ENCODE assay signal across 33 mouse cellular contexts in the genomic region with DNA sequence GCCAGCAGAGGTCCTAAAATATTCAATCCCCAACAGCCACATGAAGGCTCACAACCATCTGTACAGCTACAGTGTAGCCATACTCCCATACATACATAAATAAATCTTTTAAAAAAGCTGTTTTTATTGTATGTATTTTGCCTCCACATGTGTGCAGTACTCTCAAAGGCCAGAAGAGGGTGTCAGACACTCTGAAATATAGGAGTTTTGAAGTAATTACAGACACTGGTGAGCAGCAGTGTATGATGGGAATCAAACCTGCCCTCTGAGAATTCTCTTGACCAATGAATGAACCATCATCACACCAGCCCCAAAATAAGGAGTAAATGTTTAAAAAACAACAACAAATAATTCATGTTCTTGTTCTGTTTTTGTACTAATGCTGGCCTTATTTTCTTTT. TPM values are rescaled to one million over a fixed set of nuclear protein-coding genes. Genes with fewer than 3 reads are reported as not detected.
DNase-seq lines count a peak whose midpoint lies in the region; ATAC-seq and TF ChIP-seq lines count a peak whose summit lies in the region.
"Had no signal": no experiment of that assay in that cellular context is flagged by ENCODE, and none has a peak within 500 bp of the region (broad histone marks: within the 10 kb centered on the region; RNA-seq: fewer than 3 reads in every experiment).

No protein-coding gene starts in this region.

- no peak overlapping the region for H3K27ac ChIP-seq in forebrain, postnatal 0 days (ENCODE audit: low read depth, low read length)
- H3K27ac ChIP-seq in forebrain, embryonic 13.5 days = no peak overlapping the region
- H3K27ac ChIP-seq in layer of hippocampus, adult 2 months = no peak overlapping the region
- no peak overlapping the region for H3K27ac ChIP-seq in midbrain, postnatal 0 days (ENCODE audit: low read depth, low read length)
- H3K27ac ChIP-seq in midbrain, embryonic 14.5 days (replicated peaks; ENCODE audit: low read depth, low read length) = no peak overlapping the region
- no peak overlapping the region for H3K27ac ChIP-seq in stomach, postnatal 0 days (replicated peaks)
- H3K27ac ChIP-seq: forebrain, embryonic 10.5 days; limb, embryonic 15.5 days; liver, embryonic 15.5 days; midbrain, embryonic 13.5 days; neural tube, embryonic 13.5 days; stomach, embryonic 15.5 days had no signal

- 0 out of 2 replicates have a peak, but pooled peaks cover 11% of the 10 kb centered on the region for H3K4me1 ChIP-seq in forebrain, postnatal 0 days (ENCODE audit: insufficient read depth)
- peaks cover 16% of the 10 kb centered on the region for H3K4me1 ChIP-seq in forebrain, embryonic 13.5 days
- peaks cover 10% of the 10 kb centered on the region; the same call in 1 of the 2 replicates for H3K4me1 ChIP-seq in midbrain, postnatal 0 days (ENCODE audit: insufficient read depth, low read length)
- peaks cover 13% of the 10 kb centered on the region for H3K4me1 ChIP-seq in midbrain, embryonic 14.5 days (ENCODE audit: control insufficient read depth, insufficient read depth, low read length)
- H3K4me1 ChIP-seq in stomach, postnatal 0 days (replicated peaks; ENCODE audit: control insufficient read depth, insufficient read depth) = peaks cover 6% of the 10 kb centered on the region; the same call in 1 of the 2 replicates

- no peaks in the 10 kb centered on the region for H3K27me3 ChIP-seq in forebrain, postnatal 0 days (ENCODE audit: insufficient read depth, low read length)
- H3K27me3 ChIP-seq in forebrain, embryonic 13.5 days = no peaks in the 10 kb centered on the region
- H3K27me3 ChIP-seq in midbrain, postnatal 0 days (ENCODE audit: insufficient read depth, low read length) = no peaks in the 10 kb centered on the region
- H3K27me3 ChIP-seq in midbrain, embryonic 14.5 days (ENCODE audit: control insufficient read depth, insufficient read depth, low read length) = no peaks in the 10 kb centered on the region
- H3K27me3 ChIP-seq in stomach, postnatal 0 days (ENCODE audit: control insufficient read depth, insufficient read depth, low read length) = no peaks in the 10 kb centered on the region
- H3K27me3 ChIP-seq: heart, embryonic 12.5 days; limb, embryonic 15.5 days; liver, embryonic 15.5 days; midbrain, embryonic 13.5 days; neural tube, embryonic 13.5 days; stomach, embryonic 15.5 days had no signal

- H3K4me2 ChIP-seq in forebrain, postnatal 0 days (ENCODE audit: low read depth) = no peak overlapping the region
- H3K4me2 ChIP-seq in forebrain, embryonic 13.5 days = no peak overlapping the region
- no peak overlapping the region for H3K4me2 ChIP-seq in midbrain, postnatal 0 days (ENCODE audit: low read depth, low read length, poor library complexity, severe bottlenecking)
- no peak overlapping the region for H3K4me2 ChIP-seq in midbrain, embryonic 14.5 days (ENCODE audit: low read length)
- H3K4me2 ChIP-seq in stomach, postnatal 0 days (replicated peaks; ENCODE audit: low read depth) = no peak overlapping the region
- H3K4me2 ChIP-seq: heart, embryonic 12.5 days; limb, embryonic 15.5 days; liver, embryonic 15.5 days; midbrain, embryonic 13.5 days; neural tube, embryonic 13.5 days; stomach, embryonic 15.5 days had no signal

- TF ChIP-seq EP300 in stomach, postnatal 0 days (optimal IDR thresholded peaks at IDR 0.05) = no peak

- no peak overlapping the region for H3K4me3 ChIP-seq in forebrain, postnatal 0 days (ENCODE audit: low read depth, low read length)
- no peak overlapping the region for H3K4me3 ChIP-seq in forebrain, embryonic 13.5 days
- no peak overlapping the region for H3K4me3 ChIP-seq in layer of hippocampus, adult 2 months
- H3K4me3 ChIP-seq in midbrain, postnatal 0 days (ENCODE audit: low read depth, low read length) = no peak overlapping the region
- no peak overlapping the region for H3K4me3 ChIP-seq in midbrain, embryonic 14.5 days (replicated peaks; ENCODE audit: low read depth, low read length)
- H3K4me3 ChIP-seq in stomach, postnatal 0 days (ENCODE audit: low read depth, low read length) = no peak overlapping the region
- H3K4me3 ChIP-seq: forebrain, embryonic 10.5 days; heart, embryonic 12.5 days; limb, embryonic 15.5 days; liver, embryonic 15.5 days; midbrain, embryonic 13.5 days; myocyte; neural tube, embryonic 13.5 days; stomach, embryonic 15.5 days had no signal

- H3K36me3 ChIP-seq in forebrain, postnatal 0 days (ENCODE audit: insufficient read depth) = peaks cover 53% of the 10 kb centered on the region
- peaks cover 63% of the 10 kb centered on the region for H3K36me3 ChIP-seq in forebrain, embryonic 13.5 days (ENCODE audit: poor library complexity, severe bottlenecking)
- H3K36me3 ChIP-seq in midbrain, postnatal 0 days (ENCODE audit: insufficient read depth, low read length) = peaks cover 22% of the 10 kb centered on the region
- peaks cover 50% of the 10 kb centered on the region for H3K36me3 ChIP-seq in midbrain, embryonic 14.5 days (ENCODE audit: control insufficient read depth, insufficient read depth, low read length)
- peaks cover 17% of the 10 kb centered on the region for H3K36me3 ChIP-seq in stomach, postnatal 0 days (ENCODE audit: control insufficient read depth, insufficient read depth, low read length)

- no peak for DNase-seq in forebrain, postnatal 0 days
- no peak for DNase-seq in layer of hippocampus, adult 2 months (ENCODE audit: low spot score in 2 of 2)
- no peak for DNase-seq in layer of hippocampus, adult 18-20 months (ENCODE audit: low spot score in 2 of 2)
- DNase-seq in midbrain, postnatal 0 days (ENCODE audit: low spot score) = peak; percentile 44
- DNase-seq in midbrain, embryonic 14.5 days = no peak
- DNase-seq in stomach, postnatal 0 days (ENCODE audit: low spot score) = no peak
- DNase-seq in kidney, postnatal 25 days = no peak
- DNase-seq: adrenal gland, postnatal 25 days; cerebellum, adult 9-10 months; heart, adult 11 months; heart, postnatal 10 days; kidney, adult 8-10 months; kidney, postnatal 36 days; layer of hippocampus, adult 9-11 months; left cerebral cortex, postnatal 4 days; lung, postnatal 10 days; right cerebral cortex, adult 18-20 months; thymus, adult 18-20 months; thymus, postnatal 36 days had no signal

- H3K9ac ChIP-seq in forebrain, postnatal 0 days = no peak overlapping the region
- H3K9ac ChIP-seq in forebrain, embryonic 13.5 days = no peak overlapping the region
- no peak overlapping the region for H3K9ac ChIP-seq in midbrain, postnatal 0 days (replicated peaks; ENCODE audit: low read length, poor library complexity, severe bottlenecking)
- H3K9ac ChIP-seq in midbrain, embryonic 14.5 days (replicated peaks; ENCODE audit: low read length) = no peak overlapping the region
- H3K9ac ChIP-seq in stomach, postnatal 0 days (ENCODE audit: low read length) = no peak overlapping the region
- H3K9ac ChIP-seq: heart, embryonic 12.5 days; limb, embryonic 15.5 days; liver, embryonic 15.5 days; midbrain, embryonic 13.5 days; neural tube, embryonic 13.5 days; stomach, embryonic 15.5 days had no signal

- ATAC-seq in forebrain, postnatal 0 days = no peak
- ATAC-seq in forebrain, embryonic 13.5 days = no peak
- ATAC-seq in midbrain, postnatal 0 days (ENCODE audit: low FRiP score) = no peak
- ATAC-seq in midbrain, embryonic 14.5 days (ENCODE audit: low FRiP score, low TSS enrichment) = no peak
- no peak for ATAC-seq in stomach, postnatal 0 days (ENCODE audit: low FRiP score, low TSS enrichment)
- ATAC-seq: inflammation-experienced regulatory T-cells, adult 6 months; midbrain, embryonic 13.5 days had no signal

- TF ChIP-seq CTCF in forebrain, postnatal 0 days (IDR thresholded peaks at IDR 0.05; ENCODE audit: low read depth) = peak; percentile 33
- TF ChIP-seq CTCF in layer of hippocampus, adult 2 months (conservative IDR thresholded peaks at IDR 0.05) = peak; percentile 55
- TF ChIP-seq CTCF in midbrain, postnatal 0 days (IDR thresholded peaks at IDR 0.05) = peak; percentile 61
- TF ChIP-seq CTCF in stomach, postnatal 0 days (IDR thresholded peaks at IDR 0.05; ENCODE audit: low read depth) = peak; percentile 59

- H3K9me3 ChIP-seq in forebrain, postnatal 0 days (ENCODE audit: low read length) = no peaks in the 10 kb centered on the region
- no peaks in the 10 kb centered on the region for H3K9me3 ChIP-seq in forebrain, embryonic 13.5 days (replicated peaks)
- H3K9me3 ChIP-seq in midbrain, postnatal 0 days (ENCODE audit: low read length) = no peaks in the 10 kb centered on the region
- H3K9me3 ChIP-seq in midbrain, embryonic 14.5 days (ENCODE audit: control insufficient read depth, low read length) = no peaks in the 10 kb centered on the region
- H3K9me3 ChIP-seq in stomach, postnatal 0 days (ENCODE audit: control insufficient read depth, low read length) = no peaks in the 10 kb centered on the region
- H3K9me3 ChIP-seq: forebrain, embryonic 10.5 days; heart, embryonic 12.5 days; limb, embryonic 15.5 days; liver, embryonic 15.5 days; midbrain, embryonic 13.5 days; neural tube, embryonic 13.5 days; stomach, embryonic 15.5 days had no signal

RNA-seq across cellular contexts. Expression of a gene that starts 4.7 kb away (rescaled TPM):
- total RNA-seq in forebrain, postnatal 0 days (2014; rRNA removed) = 15.2 and 15.5 TPM in 2 replicates
- 7.8 and 11.8 TPM in 2 replicates for polyA plus RNA-seq in forebrain, postnatal 0 days (2015; fragmentation: Nextera tagmentation; extraction: Ambion mirVana)
- polyA plus RNA-seq in forebrain, embryonic 13.5 days (2015; fragmentation: Nextera tagmentation; extraction: Ambion mirVana) = 18.0 and 20.1 TPM in 2 replicates
- total RNA-seq in layer of hippocampus, adult 2 months (2021) = 10 to 100 TPM; 20.1 to 20.6 TPM
- total RNA-seq in layer of hippocampus, adult 18-20 months (2021) = 10 to 100 TPM; 18.6 to 23.2 TPM
- total RNA-seq in midbrain, postnatal 0 days (2014; rRNA removed) = 11.8 and 16.0 TPM in 2 replicates
- polyA plus RNA-seq in midbrain, postnatal 0 days (2015; fragmentation: Nextera tagmentation; extraction: Ambion mirVana) = 12.0 TPM in 2 replicates
- 10.9 and 13.2 TPM in 2 replicates for polyA plus RNA-seq in midbrain, embryonic 14.5 days (2014; fragmentation: Nextera tagmentation; extraction: Ambion mirVana)
- polyA plus RNA-seq in stomach, postnatal 0 days (2015; fragmentation: Nextera tagmentation; extraction: Ambion mirVana) = 9.0 TPM in 2 replicates

RNA-seq across cellular contexts. Expression of a gene that starts 14.1 kb away (rescaled TPM):
- total RNA-seq in forebrain, postnatal 0 days (2014; rRNA removed) = not detected in 2 replicates
- 0.27 and 0.33 TPM in 2 replicates for polyA plus RNA-seq in forebrain, postnatal 0 days (2015; fragmentation: Nextera tagmentation; extraction: Ambion mirVana)
- polyA plus RNA-seq in forebrain, embryonic 13.5 days (2015; fragmentation: Nextera tagmentation; extraction: Ambion mirVana) = 0.62 and 0.76 TPM in 2 replicates
- 1 to 10 TPM; 1.3 to 2.4 TPM for total RNA-seq in layer of hippocampus, adult 2 months (2021)
- total RNA-seq in layer of hippocampus, adult 18-20 months (2021) = 1 to 10 TPM; 1.1 to 1.2 TPM
- total RNA-seq in midbrain, postnatal 0 days (2014; rRNA removed) = not detected in 2 replicates
- 0.29 TPM in 1 of 2 replicates, not detected in the other for polyA plus RNA-seq in midbrain, postnatal 0 days (2015; fragmentation: Nextera tagmentation; extraction: Ambion mirVana)
- not detected in 2 replicates for polyA plus RNA-seq in midbrain, embryonic 14.5 days (2014; fragmentation: Nextera tagmentation; extraction: Ambion mirVana)
- polyA plus RNA-seq in stomach, postnatal 0 days (2015; fragmentation: Nextera tagmentation; extraction: Ambion mirVana) = not detected in 2 replicates
- total RNA-seq: adrenal gland, postnatal 25 days; common myeloid progenitor, adult 5-6 weeks; gastrocnemius, adult 18-20 months; heart, postnatal 10 days; megakaryocyte, adult 5-6 weeks had no signal
- polyA plus RNA-seq: embryonic facial prominence, embryonic 11.5 days; heart, embryonic 12.5 days; liver, embryonic 15.5 days had no signal

RNA-seq across cellular contexts. Expression of a gene that starts 17.1 kb away (rescaled TPM):
- 131 and 146 TPM in 2 replicates for total RNA-seq in forebrain, postnatal 0 days (2014; rRNA removed)
- polyA plus RNA-seq in forebrain, postnatal 0 days (2015; fragmentation: Nextera tagmentation; extraction: Ambion mirVana) = 4.2 and 4.6 TPM in 2 replicates
- polyA plus RNA-seq in forebrain, embryonic 13.5 days (2015; fragmentation: Nextera tagmentation; extraction: Ambion mirVana) = 3.5 and 4.2 TPM in 2 replicates
- total RNA-seq in layer of hippocampus, adult 2 months (2021) = 100 to 1,000 TPM; 106 to 109 TPM
- total RNA-seq in layer of hippocampus, adult 18-20 months (2021) = 100 to 1,000 TPM; 114 to 115 TPM
- 149 and 166 TPM in 2 replicates for total RNA-seq in midbrain, postnatal 0 days (2014; rRNA removed)
- 4.1 and 5.2 TPM in 2 replicates for polyA plus RNA-seq in midbrain, postnatal 0 days (2015; fragmentation: Nextera tagmentation; extraction: Ambion mirVana)
- 4.8 and 7.7 TPM in 2 replicates for polyA plus RNA-seq in midbrain, embryonic 14.5 days (2014; fragmentation: Nextera tagmentation; extraction: Ambion mirVana)
- polyA plus RNA-seq in stomach, postnatal 0 days (2015; fragmentation: Nextera tagmentation; extraction: Ambion mirVana) = 0.73 and 0.75 TPM in 2 replicates

RNA-seq across cellular contexts. Expression of a gene that starts 20.6 kb away (rescaled TPM):
- 310 and 470 TPM in 2 replicates for total RNA-seq in forebrain, postnatal 0 days (2014; rRNA removed)
- polyA plus RNA-seq in forebrain, postnatal 0 days (2015; fragmentation: Nextera tagmentation; extraction: Ambion mirVana) = 346 and 490 TPM in 2 replicates
- 386 and 461 TPM in 2 replicates for polyA plus RNA-seq in forebrain, embryonic 13.5 days (2015; fragmentation: Nextera tagmentation; extraction: Ambion mirVana)
- 100 to 1,000 TPM; 361 to 374 TPM for total RNA-seq in layer of hippocampus, adult 2 months (2021)
- total RNA-seq in layer of hippocampus, adult 18-20 months (2021) = 100 to 1,000 TPM; 367 to 379 TPM
- total RNA-seq in midbrain, postnatal 0 days (2014; rRNA removed) = 177 and 224 TPM in 2 replicates
- polyA plus RNA-seq in midbrain, postnatal 0 days (2015; fragmentation: Nextera tagmentation; extraction: Ambion mirVana) = 308 and 329 TPM in 2 replicates
- 363 and 413 TPM in 2 replicates for polyA plus RNA-seq in midbrain, embryonic 14.5 days (2014; fragmentation: Nextera tagmentation; extraction: Ambion mirVana)
- 585 and 586 TPM in 2 replicates for polyA plus RNA-seq in stomach, postnatal 0 days (2015; fragmentation: Nextera tagmentation; extraction: Ambion mirVana)

RNA-seq across cellular contexts. Expression of a gene that starts 37.2 kb away (rescaled TPM):
- total RNA-seq in forebrain, postnatal 0 days (2014; rRNA removed) = 142 and 153 TPM in 2 replicates
- 117 and 152 TPM in 2 replicates for polyA plus RNA-seq in forebrain, postnatal 0 days (2015; fragmentation: Nextera tagmentation; extraction: Ambion mirVana)
- 95.3 and 109 TPM in 2 replicates for polyA plus RNA-seq in forebrain, embryonic 13.5 days (2015; fragmentation: Nextera tagmentation; extraction: Ambion mirVana)
- 10 to 100 TPM; 88.1 to 91.4 TPM for total RNA-seq in layer of hippocampus, adult 2 months (2021)
- total RNA-seq in layer of hippocampus, adult 18-20 months (2021) = 100 to 1,000 TPM; 107 to 110 TPM
- total RNA-seq in midbrain, postnatal 0 days (2014; rRNA removed) = 206 and 216 TPM in 2 replicates
- polyA plus RNA-seq in midbrain, postnatal 0 days (2015; fragmentation: Nextera tagmentation; extraction: Ambion mirVana) = 174 and 179 TPM in 2 replicates
- 114 and 138 TPM in 2 replicates for polyA plus RNA-seq in midbrain, embryonic 14.5 days (2014; fragmentation: Nextera tagmentation; extraction: Ambion mirVana)
- polyA plus RNA-seq in stomach, postnatal 0 days (2015; fragmentation: Nextera tagmentation; extraction: Ambion mirVana) = 84.0 and 90.1 TPM in 2 replicates
